Mouse (Mus musculus): ENCODE measurements around the gene Zfp966.
"Not testable (repeated sequence)": the region's sequence is repeated elsewhere in the genome, so short reads cannot be mapped to it uniquely, and the experiment has no call there.

The Zfp966 gene

GRCm38 (mm10) chr2:175931000-175931399, at the start of gene Zfp966:
Gene Zfp966, minus strand, starts transcription at chr2:175931100.
- DNase-seq (ENCODE audit: low spot score in 2 of 2): not testable (repeated sequence)

- DNase-seq (ENCODE audit: low spot score in 2 of 2): not testable (repeated sequence)
Measured at GRCm38 (mm10) chr2:175965031-175965430, 34.1 kb upstream of the Zfp966 start, which contains the start of gene Gm2026. Gene Gm2026, plus strand, starts transcription at chr2:175965331.

GRCm38 (mm10) chr2:175869024-175869423, 61.9 kb downstream of the Zfp966 start, which contains the start of gene Gm6710:
Gene Gm6710, plus strand, starts transcription at chr2:175869219.
- DNase-seq (ENCODE audit: low spot score in 2 of 2): not testable (repeated sequence)

All from natural killer cell, adult 2 months (primary cell).